Mouse (Mus musculus): ENCODE data around the gene Galntl6.

GRCm38 (mm10) chr8:58025558-58025957, 886.9 kb downstream of the Galntl6 start:
- TF ChIP-seq CTCF (IDR thresholded peaks at IDR 0.05; ENCODE audit: borderline replicate concordance, insufficient read depth, low read depth, low read length) (no peak), POLR2A (IDR thresholded peaks at IDR 0.05; ENCODE audit: borderline replicate concordance, insufficient read depth, low read length) (no peak)

All from cerebellum, adult 2 months (tissue).